Mouse (Mus musculus) urinary bladder, adult 2 months (tissue): ENCODE measurements around the gene Gm21190. TPM values are rescaled to one million over a fixed set of nuclear protein-coding genes. Genes with fewer than 3 reads are reported as not detected.
"Not testable (repeated sequence)": the region's sequence is repeated elsewhere in the genome, so short reads cannot be mapped to it uniquely, and the experiment has no call there.

Experiments
- DNase-seq: peaks from one replicate; pipeline ENCODE4 v3.0.0; 2022; ENCODE audit warnings: low spot score
- polyA plus RNA-seq: library from polyadenylated mRNA; depleted of rRNA; stranded (reverse); fragments of >200 nt; gene quantifications from 2 replicates; pipeline ENCODE4 v1.2.3, GENCODE M21; 2012; rRNA removed

Gm21190 gene
- polyA plus RNA-seq = not detected in 2 replicates

GRCm38 (mm10) chr5:15529122-15529521 lies at the start of gene Gm21190:
TSS of gene Gm21190 (minus strand) at chr5:15529222.
- DNase-seq = not testable (repeated sequence)

GRCm38 (mm10) chr5:15577033-15577432 lies 48.0 kb upstream of the Gm21190 start, which contains the start of gene Gm21083:
TSS of gene Gm21083 (plus strand) at chr5:15577333.
- DNase-seq = not testable (repeated sequence)

- DNase-seq = not testable (repeated sequence)
Measured at GRCm38 (mm10) chr5:15573735-15574134, 44.7 kb upstream of the Gm21190 start.

- not testable (repeated sequence) for DNase-seq
Measured at GRCm38 (mm10) chr5:15561425-15562264, 32.6 kb upstream of the Gm21190 start.

- not testable (repeated sequence) for DNase-seq
Measured at GRCm38 (mm10) chr5:15558654-15559053, 29.6 kb upstream of the Gm21190 start.

- not testable (repeated sequence) for DNase-seq
Measured at GRCm38 (mm10) chr5:15549606-15550005, 20.6 kb upstream of the Gm21190 start.

GRCm38 (mm10) chr5:15549134-15549533 lies 20.1 kb upstream of the Gm21190 start:
- not testable (repeated sequence) for DNase-seq

- DNase-seq = not testable (repeated sequence)
Measured at GRCm38 (mm10) chr5:15548642-15549041, 19.6 kb upstream of the Gm21190 start.

GRCm38 (mm10) chr5:15522470-15522869 lies 6.6 kb downstream of the Gm21190 start:
- DNase-seq = not testable (repeated sequence)

GRCm38 (mm10) chr5:15522028-15522427 lies 7.0 kb downstream of the Gm21190 start:
- DNase-seq = not testable (repeated sequence)

GRCm38 (mm10) chr5:15520418-15520817 lies 8.6 kb downstream of the Gm21190 start:
- DNase-seq = not testable (repeated sequence)

GRCm38 (mm10) chr5:15517150-15517549 lies 11.9 kb downstream of the Gm21190 start:
- DNase-seq = not testable (repeated sequence)

- not testable (repeated sequence) for DNase-seq
Measured at GRCm38 (mm10) chr5:15512236-15512635, 16.8 kb downstream of the Gm21190 start.

GRCm38 (mm10) chr5:15509911-15510310 lies 19.1 kb downstream of the Gm21190 start:
- DNase-seq = not testable (repeated sequence)

- not testable (repeated sequence) for DNase-seq
Measured at GRCm38 (mm10) chr5:15508460-15509451, 20.3 kb downstream of the Gm21190 start.

- DNase-seq = not testable (repeated sequence)
Measured at GRCm38 (mm10) chr5:15507757-15508459, 21.1 kb downstream of the Gm21190 start.

- DNase-seq = no peak
Measured at GRCm38 (mm10) chr5:15507309-15507619, 21.8 kb downstream of the Gm21190 start.

- DNase-seq = no peak
Measured at GRCm38 (mm10) chr5:15506575-15507308, 22.3 kb downstream of the Gm21190 start.

GRCm38 (mm10) chr5:15498774-15499400 lies 30.1 kb downstream of the Gm21190 start:
- not testable (repeated sequence) for DNase-seq

GRCm38 (mm10) chr5:15498350-15498749 lies 30.7 kb downstream of the Gm21190 start:
- DNase-seq = not testable (repeated sequence)
